Mouse (Mus musculus) small intestine, adult 2 months (tissue): ENCODE measurements around the gene Msgn1.

Experiments
- CTCF ChIP-seq: fragments of 200-500 bp; IDR thresholded peaks from 2 replicates; pipeline ENCODE4 v1.5.1; 2012; ENCODE audit warnings: low read depth, mild to moderate bottlenecking, control low read depth, inconsistent platforms, low read length, moderate library complexity, mixed read lengths; ENCODE audit not compliant: insufficient replicate concordance, insufficient read length; ENCODE audit errors: extremely low read depth
- POLR2A ChIP-seq: fragments of 200-500 bp; IDR thresholded peaks from 2 replicates; pipeline ENCODE4 v1.6.1; 2012; ENCODE audit warnings: low read depth, mild to moderate bottlenecking, control low read depth, inconsistent platforms, low read length, moderate library complexity

- no peak for TF ChIP-seq POLR2A
- TF ChIP-seq CTCF: no peak
Observed at GRCm38 (mm10) chr12:11216454-11216853, 7.7 kb upstream of the Msgn1 start.
